Mouse (Mus musculus): ENCODE data around the gene Olfr288. TPM values are rescaled to one million over a fixed set of nuclear protein-coding genes. Genes with fewer than 3 reads are reported as not detected.

Olfr288 gene
- not detected in 2 replicates for total RNA-seq (2017)

- no peak for ATAC-seq (replicated peaks; ENCODE audit: low read depth, poor library complexity, severe bottlenecking)
These were observed at the start of gene Olfr288 for GRCm38 (mm10) chr15:98195442-98195841. TSS of gene Olfr288 (minus strand) at chr15:98195542.

- peak; percentile 72 for ATAC-seq (replicated peaks; ENCODE audit: low read depth, poor library complexity, severe bottlenecking)
These were observed 40.1 kb upstream of the Olfr288 start for GRCm38 (mm10) chr15:98235442-98235841.

GRCm38 (mm10) chr15:98234350-98234749 is 39.0 kb upstream of the Olfr288 start, which contains the start of gene Olfr286:
TSS of gene Olfr286 (minus strand) at chr15:98234450.
- ATAC-seq (replicated peaks; ENCODE audit: low read depth, poor library complexity, severe bottlenecking), result no peak

- ATAC-seq (replicated peaks; ENCODE audit: low read depth, poor library complexity, severe bottlenecking), result no peak
These were observed 30.8 kb upstream of the Olfr288 start for GRCm38 (mm10) chr15:98226096-98226495.

GRCm38 (mm10) chr15:98225610-98226009 is 30.3 kb upstream of the Olfr288 start:
- ATAC-seq (replicated peaks; ENCODE audit: low read depth, poor library complexity, severe bottlenecking), result no peak

GRCm38 (mm10) chr15:98222377-98222776 is 27.0 kb upstream of the Olfr288 start:
- no peak for ATAC-seq (replicated peaks; ENCODE audit: low read depth, poor library complexity, severe bottlenecking)

GRCm38 (mm10) chr15:98220877-98221276 is 25.5 kb upstream of the Olfr288 start, which contains the start of the genes Gm44579 and Olfr287:
TSS of gene Gm44579 (minus strand) at chr15:98220977.
TSS of gene Olfr287 (minus strand) at chr15:98221056.
- ATAC-seq (replicated peaks; ENCODE audit: low read depth, poor library complexity, severe bottlenecking), result no peak

- no peak for ATAC-seq (replicated peaks; ENCODE audit: low read depth, poor library complexity, severe bottlenecking)
These were observed 18.8 kb upstream of the Olfr288 start for GRCm38 (mm10) chr15:98214130-98214529.

GRCm38 (mm10) chr15:98213336-98213870 is 18.1 kb upstream of the Olfr288 start:
- no peak for ATAC-seq (replicated peaks; ENCODE audit: low read depth, poor library complexity, severe bottlenecking)

- no peak for ATAC-seq (replicated peaks; ENCODE audit: low read depth, poor library complexity, severe bottlenecking)
These were observed 14.3 kb upstream of the Olfr288 start for GRCm38 (mm10) chr15:98209676-98210075.

GRCm38 (mm10) chr15:98184456-98184855 is 10.9 kb downstream of the Olfr288 start:
- no peak for ATAC-seq (replicated peaks; ENCODE audit: low read depth, poor library complexity, severe bottlenecking)

- ATAC-seq (replicated peaks; ENCODE audit: low read depth, poor library complexity, severe bottlenecking), result no peak
These were observed 13.3 kb downstream of the Olfr288 start for GRCm38 (mm10) chr15:98181856-98182570.

GRCm38 (mm10) chr15:98181132-98181711 is 14.1 kb downstream of the Olfr288 start:
- ATAC-seq (replicated peaks; ENCODE audit: low read depth, poor library complexity, severe bottlenecking), result peak; percentile 98

- no peak for ATAC-seq (replicated peaks; ENCODE audit: low read depth, poor library complexity, severe bottlenecking)
These were observed 14.7 kb downstream of the Olfr288 start for GRCm38 (mm10) chr15:98180567-98181131.

GRCm38 (mm10) chr15:98177320-98177719 is 18.0 kb downstream of the Olfr288 start:
- ATAC-seq (replicated peaks; ENCODE audit: low read depth, poor library complexity, severe bottlenecking), result no peak

- ATAC-seq (replicated peaks; ENCODE audit: low read depth, poor library complexity, severe bottlenecking), result peak; percentile 63; the same call in 1 of the 2 replicates
These were observed 21.5 kb downstream of the Olfr288 start for GRCm38 (mm10) chr15:98173821-98174220.

GRCm38 (mm10) chr15:98172113-98172512 is 23.2 kb downstream of the Olfr288 start:
- no peak for ATAC-seq (replicated peaks; ENCODE audit: low read depth, poor library complexity, severe bottlenecking)

- no peak for ATAC-seq (replicated peaks; ENCODE audit: low read depth, poor library complexity, severe bottlenecking)
These were observed 24.4 kb downstream of the Olfr288 start for GRCm38 (mm10) chr15:98170917-98171316.

- no peak; the same call in 1 of the 2 replicates for ATAC-seq (replicated peaks; ENCODE audit: low read depth, poor library complexity, severe bottlenecking)
These were observed 25.0 kb downstream of the Olfr288 start for GRCm38 (mm10) chr15:98170365-98170764.

GRCm38 (mm10) chr15:98168622-98169004 is 26.7 kb downstream of the Olfr288 start:
- ATAC-seq (replicated peaks; ENCODE audit: low read depth, poor library complexity, severe bottlenecking), result no peak

All from common myeloid progenitor, adult 5-6 weeks (primary cell).